Mouse (Mus musculus) ES-E14 (cell line): ENCODE results near the gene Zfp541.

ENCODE experiments used
- HCFC1 ChIP-seq: IDR thresholded peaks from 2 replicates; pipeline ENCODE4 v1.6.1; 2012; ENCODE audit warnings: low read length, inconsistent platforms, borderline replicate concordance; ENCODE audit not compliant: insufficient read depth
- ZNF384 ChIP-seq: IDR thresholded peaks from 2 replicates; pipeline ENCODE4 v1.6.1; 2012; ENCODE audit warnings: low read depth, low read length, inconsistent platforms

DNA sequence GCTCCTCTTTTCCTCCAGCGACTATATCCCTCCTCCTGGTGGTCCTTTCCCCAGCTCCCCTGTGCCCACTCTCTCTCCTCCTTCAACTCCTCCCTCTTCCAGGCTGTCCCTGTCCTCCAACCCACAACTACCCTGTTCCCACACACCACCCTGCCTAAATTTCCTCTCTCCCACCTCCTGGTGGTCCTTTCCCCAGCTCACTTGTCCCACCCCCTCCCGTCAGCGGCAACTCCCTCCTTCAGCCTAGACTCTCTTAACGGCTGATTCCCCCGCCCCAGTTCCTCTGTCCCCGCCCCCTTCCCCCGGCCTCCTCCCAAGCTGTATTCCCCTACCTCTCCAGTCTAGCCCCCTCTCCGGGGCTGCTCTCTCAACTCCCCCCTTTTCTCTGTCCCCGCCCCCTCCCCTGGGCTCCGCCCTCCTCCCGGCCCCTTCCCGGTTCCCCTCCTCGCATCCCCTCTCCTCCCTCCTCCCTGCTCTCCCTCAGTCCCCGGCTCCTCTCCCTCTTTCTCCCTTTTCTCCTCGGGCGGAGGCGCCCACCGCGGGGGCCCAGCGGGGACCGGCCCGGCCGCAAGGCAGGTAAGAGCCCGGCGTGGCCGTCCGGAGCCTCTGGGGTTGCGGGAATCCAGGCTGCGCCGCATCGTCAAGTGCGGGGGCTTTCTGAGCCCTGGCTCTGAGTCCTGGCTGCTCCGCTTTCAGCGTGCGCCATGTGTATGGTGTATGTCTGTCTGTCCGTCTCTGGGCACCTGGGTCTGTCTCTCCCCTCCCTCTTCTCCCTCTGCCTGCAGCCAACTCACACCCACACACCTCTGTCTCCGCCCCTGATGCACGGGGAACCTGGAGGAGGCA is 68.5 kb downstream of the Zfp541 start:
- TF ChIP-seq ZNF384 (no peak), HCFC1 (no peak)
